Mouse (Mus musculus) left cerebral cortex, adult 9 months (tissue): Measurements from ENCODE around the gene Me1.
A peak's percentile ranks its signal among the peaks of the same experiment; 100 is the strongest.

Experiments used
- DNase-seq, 2 experiments: peaks; one replicate each; pipeline ENCODE4 v3.0.0; 2022; ENCODE audit warnings: low spot score in 2 of 2

The Me1 gene

DNA sequence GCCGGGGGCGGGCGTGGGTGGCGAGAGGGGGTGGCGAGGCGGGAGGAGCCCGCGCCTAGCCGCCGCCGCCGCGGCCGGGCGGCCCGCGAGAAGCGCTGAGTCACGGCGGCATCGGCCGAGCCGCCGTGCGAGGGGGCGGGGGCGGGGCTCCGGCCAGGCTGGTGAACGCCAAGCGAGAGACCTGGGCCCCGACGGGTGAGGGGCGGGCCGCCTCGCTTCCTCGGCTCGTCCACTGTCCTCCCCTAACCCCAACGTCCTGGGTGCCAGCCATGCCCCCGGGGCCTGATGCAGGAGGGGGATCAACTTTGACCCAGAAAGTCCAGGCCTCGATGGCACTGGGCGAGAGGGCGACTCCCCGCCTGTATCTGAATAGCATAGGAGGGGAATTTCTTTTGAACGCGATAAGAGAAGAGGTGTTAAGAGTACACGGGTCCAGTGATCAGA lies at the start of gene Me1:
Gene Me1, minus strand, starts transcription at position 136 of the 444 bp plus-strand sequence.
- peak in 1 of 2 experiments; percentile 30 for DNase-seq

DNA sequence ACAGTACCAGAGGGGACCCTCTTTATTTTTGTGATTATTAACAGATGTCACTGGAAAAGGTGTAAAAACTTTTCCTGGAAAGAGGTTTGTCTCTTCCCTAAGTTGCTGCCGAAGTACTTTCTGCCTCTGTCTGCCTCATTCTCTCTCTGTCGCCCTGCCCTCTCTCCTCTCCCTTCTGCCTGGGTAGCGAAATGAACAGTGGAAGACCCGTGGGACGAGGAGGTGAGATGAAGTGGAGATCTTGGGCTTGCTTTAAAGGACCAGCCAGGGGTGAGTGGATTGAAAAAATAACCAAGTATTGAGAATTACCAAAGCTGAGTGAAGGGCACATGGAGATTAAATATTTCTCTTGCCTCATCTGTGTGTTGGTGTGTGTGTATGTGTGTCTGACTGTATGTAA lies 48.3 kb upstream of the Me1 start:
- DNase-seq, result no peak

DNA sequence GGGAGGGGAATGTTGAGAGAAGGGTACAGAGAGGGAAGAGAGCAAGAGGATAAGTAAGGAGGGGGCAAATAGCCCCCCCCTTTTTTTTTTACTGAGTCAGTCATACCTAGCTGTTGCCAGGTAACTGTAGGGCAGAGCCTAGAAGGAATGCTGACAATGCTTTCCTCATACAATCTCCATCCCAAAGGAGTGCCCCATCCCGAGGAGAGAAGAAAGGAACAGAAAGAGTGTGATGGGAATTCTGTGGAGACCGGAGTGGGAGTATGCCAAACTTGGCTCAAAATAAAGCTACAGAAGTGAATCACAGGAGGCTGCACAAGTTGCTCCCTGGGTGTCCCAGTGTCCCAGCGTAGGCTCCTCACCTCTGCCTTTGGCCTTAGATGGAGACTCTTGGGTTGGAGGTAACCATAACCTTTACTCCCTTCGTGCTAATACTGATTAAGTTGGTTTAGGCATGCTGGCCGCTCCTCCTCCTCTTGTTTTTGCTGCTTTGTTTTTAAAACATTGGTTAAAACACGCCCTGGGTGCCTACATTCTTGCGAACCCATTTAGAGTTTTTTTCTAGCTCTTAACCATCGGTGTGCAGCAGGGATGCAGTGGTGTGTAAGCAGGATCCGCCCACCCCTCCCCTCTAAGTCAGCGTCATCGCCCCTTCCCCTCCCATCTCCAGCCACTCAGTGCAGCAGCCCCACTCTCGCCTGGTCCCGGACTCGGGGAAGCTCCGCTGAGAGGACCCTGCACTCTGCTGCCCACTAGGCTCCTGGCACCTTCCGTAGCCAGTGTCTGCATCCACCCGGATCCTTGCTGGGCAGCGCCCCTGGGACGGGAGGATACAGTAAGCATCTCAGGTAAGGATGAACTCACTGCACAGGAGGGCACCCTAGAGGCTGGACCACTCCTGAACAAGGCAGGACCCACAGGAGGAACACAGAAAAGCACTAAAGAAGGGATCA lies 47.5 kb upstream of the Me1 start, which contains the start of gene Prss35:
Gene Prss35, plus strand, starts transcription at position 691 of the 953 bp plus-strand sequence.
- no peak for DNase-seq

DNA sequence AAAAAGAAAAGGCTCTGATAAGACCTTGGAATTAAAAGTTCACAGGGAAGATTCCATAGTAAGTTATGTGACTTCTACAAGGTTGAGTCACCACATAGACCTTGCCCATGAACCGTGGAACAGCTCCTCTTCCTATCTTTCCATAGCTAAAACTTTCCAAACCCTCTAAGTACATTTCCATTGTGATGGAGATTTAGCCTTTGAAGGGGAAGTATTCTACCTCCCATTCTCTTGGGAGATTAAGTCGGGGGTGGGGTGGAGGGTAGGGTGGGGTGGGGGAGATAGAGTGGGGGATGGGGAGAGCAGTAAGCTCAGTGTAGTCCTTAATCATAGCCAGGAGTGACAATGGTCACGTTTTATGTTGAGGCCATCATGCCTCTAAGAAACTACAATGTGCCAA lies 44.2 kb upstream of the Me1 start:
- DNase-seq, result no peak

DNA sequence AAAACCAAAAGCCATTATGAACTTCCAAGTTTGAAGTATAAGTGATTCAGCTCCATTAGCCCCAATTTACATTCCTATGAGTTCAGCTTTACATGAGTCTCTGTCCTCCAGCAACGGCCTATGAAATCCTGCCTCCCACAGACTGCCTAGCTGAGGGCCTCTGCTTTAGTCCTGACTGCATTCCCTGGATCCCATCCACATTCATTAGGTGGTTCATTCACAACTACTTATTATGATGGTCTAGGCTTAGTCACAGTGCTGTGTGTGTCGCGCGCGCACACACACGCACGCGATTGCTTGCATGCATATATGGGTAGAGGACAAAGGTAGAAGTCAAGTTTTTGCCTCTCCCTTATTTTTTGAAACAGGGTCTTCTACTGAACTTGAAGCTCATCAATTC lies 43.0 kb upstream of the Me1 start:
- DNase-seq, result no peak

DNA sequence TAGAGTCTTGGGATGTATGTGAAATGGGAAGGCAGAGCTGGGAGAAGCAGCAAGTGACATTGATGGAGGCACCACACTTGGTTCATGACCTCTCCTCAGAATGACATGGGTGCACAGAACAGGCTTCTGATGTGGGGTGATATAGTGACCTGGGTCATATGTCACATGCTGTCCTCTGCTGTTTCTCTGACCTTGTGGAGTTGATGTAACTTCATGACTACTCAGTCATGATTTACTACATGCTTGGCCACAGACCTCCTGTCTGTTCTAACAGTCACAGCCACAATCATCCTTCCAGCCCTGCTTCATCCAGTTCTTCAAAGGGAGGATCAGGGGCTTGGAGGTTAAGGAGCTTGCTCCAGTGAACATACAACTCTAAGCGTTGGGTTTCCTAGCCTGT lies 42.3 kb upstream of the Me1 start:
- no peak for DNase-seq

DNA sequence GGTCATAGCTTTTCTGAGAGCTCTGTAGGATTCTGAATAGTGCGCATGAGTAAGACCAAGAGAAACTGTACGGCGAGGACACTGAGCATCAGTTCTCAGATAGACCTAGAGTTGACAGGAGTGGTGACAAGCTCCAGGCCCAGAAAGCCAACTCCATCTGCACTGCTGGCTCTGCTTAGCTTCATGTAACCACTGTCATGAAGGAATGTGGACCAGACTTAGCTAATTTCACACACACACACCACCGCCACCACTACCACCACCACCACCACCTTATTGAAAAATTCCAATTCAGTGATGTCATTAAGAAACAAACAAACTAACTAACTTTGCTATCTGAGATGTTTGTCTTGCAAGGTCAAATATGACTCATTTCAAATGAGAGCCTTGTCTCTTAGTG lies 41.2 kb upstream of the Me1 start:
- DNase-seq, result no peak

DNA sequence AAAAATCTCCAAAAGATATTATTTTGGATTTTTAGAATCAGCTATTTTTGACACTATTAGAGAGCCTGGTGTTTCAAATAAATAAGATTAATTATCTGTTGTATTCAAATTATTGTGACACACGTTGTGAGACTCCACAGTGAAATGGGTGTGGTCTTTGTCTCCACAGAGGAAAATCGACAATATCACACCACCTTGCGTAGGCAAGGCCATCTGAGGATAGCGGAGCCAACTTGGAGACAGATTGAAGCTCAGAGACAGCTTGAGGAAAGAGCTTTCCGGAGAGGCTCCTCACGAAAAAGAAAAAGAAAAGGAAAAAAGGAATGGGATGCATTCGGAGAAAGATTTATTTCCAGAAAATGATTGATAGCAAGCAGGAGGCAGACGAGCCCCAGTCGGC lies 39.0 kb upstream of the Me1 start:
- no peak for DNase-seq

DNA sequence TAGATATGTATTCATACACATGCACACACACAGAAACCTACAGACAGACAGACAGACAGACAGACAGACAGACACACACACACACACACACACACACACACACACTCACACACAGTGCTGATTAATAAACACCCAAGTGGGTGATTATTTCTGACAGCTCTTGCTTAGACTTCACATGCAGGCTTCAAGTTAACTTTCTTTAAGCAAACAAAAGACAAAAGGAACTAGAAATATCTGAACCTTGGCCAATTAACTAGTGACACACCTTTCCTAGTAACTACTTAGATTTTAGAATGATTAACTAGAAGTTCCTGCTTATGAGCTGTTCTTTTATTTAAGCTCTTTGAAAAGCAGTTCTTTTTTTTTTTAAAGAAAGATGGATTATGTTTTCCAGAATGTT lies 38.6 kb upstream of the Me1 start:
- no peak for DNase-seq

DNA sequence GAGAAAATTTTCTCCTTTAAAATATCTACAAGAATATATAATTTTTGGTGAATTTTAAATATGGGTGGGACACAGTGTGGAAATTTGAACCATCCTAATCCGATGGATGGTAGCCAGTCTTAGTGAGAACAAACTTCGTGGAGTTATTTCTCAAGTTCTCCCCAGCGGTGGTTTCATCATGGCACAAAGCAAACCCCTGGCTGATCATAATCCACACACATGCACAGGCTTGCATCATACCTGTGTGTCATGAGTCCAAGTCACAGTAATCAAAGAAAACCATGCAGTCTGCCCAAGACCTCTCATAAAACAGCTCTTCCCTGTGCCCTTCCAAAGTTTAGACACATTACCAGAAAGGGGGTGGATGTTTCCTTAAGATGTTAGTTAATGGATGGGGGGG lies 34.1 kb upstream of the Me1 start:
- DNase-seq, result no peak

DNA sequence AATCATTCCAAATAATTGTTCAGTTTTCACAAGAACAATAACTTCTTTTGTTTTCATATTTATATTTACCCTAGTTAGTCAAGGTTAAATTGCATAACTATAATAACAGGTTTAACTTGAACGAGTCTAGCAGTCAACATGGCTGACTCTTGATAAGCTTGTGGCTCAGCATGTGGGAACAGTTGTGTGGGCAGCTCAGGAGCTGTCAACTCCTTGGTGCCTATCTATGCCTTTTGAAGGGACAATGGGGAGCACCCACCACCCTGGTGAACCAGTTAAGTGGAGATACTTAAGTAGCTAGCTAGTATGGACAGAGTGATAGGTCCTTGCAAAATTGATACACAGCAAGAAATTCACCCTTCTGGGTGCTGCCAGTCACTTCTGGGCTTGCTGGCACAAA lies 33.3 kb upstream of the Me1 start:
- DNase-seq, result no peak

DNA sequence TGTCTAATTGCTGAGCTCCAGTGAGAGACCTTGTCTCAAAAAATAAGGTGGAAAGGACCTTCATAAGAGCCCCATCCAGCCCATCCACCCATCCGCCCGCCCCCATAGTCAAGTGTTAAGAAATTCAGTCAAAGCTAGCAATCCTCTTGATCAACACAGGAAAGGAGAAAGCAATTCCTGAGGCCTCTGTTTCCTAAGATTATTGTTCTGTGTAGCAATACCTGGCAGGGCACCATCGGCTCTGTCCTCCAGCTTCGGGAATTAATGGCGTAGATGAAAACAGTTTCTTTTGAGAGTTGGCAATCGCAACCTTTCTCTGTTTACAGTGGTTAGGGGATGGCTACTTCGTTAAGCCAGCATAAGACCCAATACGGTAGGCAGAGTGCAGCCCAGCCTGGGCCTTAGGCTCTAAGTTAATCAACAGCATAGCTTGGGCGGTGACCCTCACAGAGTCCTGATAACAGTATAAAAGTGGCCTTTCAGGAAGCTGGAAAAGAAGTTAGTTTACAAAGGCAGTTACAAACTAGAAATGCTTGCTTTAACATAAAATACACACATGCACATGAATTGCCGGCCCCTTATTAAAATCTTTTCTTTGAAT lies 32.6 kb upstream of the Me1 start:
- no peak for DNase-seq

DNA sequence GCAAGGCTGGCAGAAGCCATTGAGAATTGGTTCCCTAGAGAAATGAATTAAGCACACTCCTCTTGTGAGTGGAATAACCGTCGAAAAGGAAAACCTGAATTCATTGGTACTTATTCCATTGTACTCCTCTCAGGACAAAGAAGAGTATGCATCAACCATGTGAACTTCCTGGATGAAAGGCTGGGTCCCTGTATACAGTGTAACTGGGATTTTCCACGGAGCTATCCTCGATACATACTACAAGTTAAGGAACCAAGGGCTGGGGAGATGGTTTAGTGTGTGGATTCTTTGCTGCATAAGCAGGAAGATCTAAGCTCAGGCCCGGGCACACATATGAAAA lies 30.6 kb upstream of the Me1 start:
- no peak for DNase-seq

DNA sequence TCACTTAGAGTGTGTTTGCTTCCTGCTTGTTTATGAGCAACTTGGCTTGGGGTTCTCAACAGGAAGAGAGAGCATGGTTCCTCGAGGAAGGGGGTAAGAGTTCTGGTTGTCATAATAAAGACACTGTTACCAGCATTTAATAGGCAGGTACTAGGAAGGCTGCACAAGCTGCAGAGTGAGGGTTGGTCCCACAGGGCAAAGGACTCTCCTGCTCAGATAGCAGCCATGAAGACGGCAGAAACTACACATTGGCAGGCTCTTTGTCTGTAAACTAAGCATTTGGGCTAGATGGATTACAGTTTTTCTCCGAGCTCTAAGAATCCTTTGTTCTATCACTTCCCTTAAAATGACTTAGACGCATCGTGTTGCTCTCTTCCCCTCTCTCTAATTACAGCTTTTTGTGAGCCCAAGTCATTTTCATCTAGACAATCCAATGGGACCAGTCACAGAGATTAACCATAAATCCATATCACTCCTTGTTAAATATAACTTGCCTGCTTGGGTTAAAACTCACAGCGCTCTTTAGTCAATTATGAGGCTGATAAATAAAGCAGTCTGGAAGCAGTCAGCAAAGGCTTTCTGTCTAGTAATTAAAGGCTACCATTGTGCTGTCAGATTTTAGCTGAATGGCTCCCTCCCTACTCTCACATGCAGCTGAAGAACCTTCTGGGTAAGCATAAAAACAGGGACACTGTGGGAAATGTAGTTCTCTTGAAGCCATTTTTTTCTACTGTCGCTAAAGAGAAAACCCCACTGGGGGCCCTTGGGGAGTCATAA lies 30.0 kb upstream of the Me1 start:
- no peak for DNase-seq

DNA sequence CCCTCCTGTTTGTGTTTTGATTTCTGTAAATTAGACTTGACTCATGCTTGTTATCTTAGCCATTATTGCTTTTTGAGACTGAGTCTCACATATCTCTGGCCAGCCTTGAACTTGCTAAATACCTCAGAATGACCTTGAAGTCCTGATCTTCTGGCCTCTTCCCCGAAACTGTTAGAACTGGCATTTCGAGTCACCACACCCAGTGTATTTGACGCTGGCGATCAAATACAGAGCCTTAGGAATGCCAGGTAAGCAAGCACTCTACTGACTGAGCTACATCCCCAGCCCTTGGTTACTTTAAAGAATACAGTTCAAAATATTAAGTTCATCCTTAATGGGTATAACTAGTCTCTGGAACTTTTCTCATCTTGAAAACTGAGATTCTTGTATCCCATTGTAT lies 29.3 kb upstream of the Me1 start:
- no peak for DNase-seq

DNA sequence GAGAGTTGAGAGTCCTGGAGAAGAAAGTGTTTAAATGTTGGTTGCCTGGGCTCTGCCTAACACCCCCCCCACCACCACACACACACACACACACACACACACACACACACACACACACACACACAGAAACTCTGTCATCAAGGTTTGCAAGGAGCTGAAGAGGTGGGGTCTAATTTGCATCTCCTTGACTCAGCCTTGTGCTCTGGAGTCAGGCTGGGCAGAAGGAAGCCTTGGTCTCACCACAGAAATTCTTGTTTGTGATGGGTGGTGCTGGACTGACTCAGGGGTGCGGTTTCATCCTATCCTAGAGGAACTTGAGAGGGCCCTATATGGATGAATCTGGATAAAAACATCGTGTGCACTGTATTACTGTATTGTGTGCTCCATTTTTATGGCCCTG lies 25.0 kb upstream of the Me1 start:
- DNase-seq, result no peak

DNA sequence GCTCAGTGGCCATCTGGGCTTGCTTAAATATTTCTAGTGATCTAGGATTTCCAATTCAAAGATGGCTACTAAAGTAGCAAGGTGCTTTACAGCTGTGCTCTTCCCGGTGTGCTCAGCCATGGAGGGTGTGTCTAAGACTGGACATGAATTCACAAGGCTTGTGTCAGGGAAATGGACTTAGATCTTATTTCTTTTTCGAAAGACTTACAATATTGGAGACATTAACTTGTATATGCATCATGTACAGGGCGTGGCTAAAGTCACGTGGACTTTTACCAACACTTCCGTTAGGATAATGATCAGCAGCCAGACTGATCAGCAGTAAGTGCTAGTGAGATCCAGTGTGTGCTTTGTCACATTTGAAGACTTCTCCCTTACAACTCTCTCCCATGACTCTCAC lies 24.5 kb upstream of the Me1 start:
- DNase-seq, result no peak

DNA sequence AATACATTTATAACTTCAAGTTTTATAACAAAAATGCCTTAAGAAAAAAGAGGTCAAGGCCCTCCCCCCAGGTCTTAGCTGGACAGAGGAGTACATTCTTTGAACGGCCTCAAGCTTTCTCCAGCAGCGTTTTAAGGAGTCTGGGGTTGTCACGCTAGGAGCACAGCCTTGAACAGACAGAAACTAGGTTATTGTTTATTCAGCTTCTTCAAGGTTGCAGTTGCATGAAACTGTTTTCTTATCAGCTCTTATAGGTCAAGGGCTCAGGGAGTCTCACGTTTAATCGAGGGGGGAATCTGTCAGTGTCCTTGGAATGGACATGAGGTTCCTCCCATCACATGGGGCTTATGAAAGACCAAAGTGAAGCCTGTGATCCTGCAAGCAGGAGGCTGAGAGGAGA lies 21.4 kb upstream of the Me1 start:
- no peak for DNase-seq

DNA sequence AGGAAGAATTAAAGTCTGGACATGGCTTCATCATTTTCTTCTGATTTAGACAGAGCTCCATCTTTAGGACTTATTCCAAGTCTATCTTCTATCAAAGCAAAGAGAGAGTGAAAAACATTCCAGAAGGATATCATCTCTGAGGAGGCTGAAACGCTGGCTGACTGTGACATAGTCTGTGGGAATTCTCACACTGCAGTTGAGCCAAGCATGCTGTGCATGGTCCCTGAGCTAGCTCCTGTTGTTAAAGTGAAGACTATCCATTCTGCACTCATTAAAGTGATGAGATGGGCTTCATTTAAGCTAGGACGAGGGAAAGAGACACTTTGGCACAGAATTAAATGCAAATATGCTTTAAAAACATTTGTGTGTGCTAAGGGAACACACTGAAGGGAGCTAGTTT lies 20.8 kb upstream of the Me1 start:
- DNase-seq, result no peak

DNA sequence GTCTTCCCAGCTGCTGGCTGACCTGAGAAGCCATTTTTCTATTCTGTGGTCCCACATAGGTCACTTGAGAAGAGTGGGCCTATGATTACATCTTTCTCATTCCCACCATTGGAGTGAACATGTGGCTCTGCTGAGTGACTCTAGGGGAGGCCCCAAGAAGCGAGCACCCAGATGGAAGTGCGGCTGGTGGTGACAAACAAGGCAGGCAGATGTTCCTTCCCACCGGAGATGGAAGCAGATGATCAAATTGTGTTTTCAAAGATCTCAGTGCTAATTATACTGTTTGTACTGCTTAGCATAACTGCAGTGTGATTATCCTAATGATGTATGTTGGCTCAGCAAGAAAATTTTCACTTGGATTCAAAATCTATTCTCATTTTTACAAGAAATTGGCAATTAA lies 18.3 kb upstream of the Me1 start:
- DNase-seq, result no peak

DNA sequence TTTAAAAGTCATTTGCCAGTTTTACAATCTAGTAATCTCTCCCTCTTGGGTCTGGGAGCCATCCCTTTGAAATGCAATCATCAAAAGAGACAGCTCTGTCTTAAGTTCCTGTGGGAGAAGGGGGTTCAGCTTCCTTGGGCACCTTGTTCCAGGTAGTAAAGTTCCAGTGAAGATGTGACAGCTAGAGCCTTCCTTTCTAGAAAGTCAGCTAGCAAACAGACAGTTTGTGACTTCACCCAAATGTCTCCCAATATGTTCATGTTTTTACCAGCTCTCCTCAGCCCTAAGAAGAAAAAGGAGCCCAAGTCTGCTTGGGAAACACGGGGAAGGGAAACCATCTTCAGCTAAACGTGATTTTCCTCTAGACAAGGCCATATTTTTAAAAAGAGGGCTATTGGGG lies 16.9 kb upstream of the Me1 start:
- no peak for DNase-seq

DNA sequence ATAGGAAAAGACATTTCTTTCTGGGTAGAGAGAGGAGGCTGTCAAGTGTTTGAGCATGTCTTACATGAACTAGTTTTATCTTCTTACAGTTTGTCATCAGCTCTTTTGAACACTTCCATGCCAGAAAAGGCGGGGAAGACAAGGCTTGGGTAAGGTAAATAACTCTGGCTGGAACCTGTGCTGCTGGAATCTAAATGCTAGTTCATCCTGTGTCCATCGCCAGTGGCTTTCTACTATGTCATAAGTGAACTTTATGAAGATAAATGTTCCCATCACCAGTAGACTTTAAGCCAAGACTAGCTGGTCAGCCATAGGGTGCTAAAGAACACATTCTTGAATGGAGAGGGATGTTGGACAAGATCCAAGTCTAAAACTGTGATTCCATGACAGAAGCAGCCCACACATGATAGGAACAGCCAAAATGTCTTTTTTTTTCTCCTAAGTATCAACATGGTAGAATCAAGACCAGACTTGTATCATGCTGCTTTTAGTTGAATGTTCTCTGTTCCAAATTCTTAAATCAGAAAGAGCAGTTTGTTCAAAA lies 14.4 kb upstream of the Me1 start:
- DNase-seq, result no peak
